Mouse (Mus musculus) brown adipose tissue, adult 24 weeks (tissue): ENCODE data around the gene Tex9. TPM values are rescaled to one million over a fixed set of nuclear protein-coding genes. Genes with fewer than 3 reads are reported as not detected.

ENCODE experiments used
- H3K27ac ChIP-seq: fragments of 200-500 bp; replicated peaks from 2 replicates; pipeline ENCODE4 v1.5.1; 2012; ENCODE audit warnings: low read depth, mild to moderate bottlenecking, low read length
- H3K4me1 ChIP-seq: fragments of 200-500 bp; 2 replicates; pipeline ENCODE4 v1.6.1; 2012; ENCODE audit warnings: low read length, mixed read lengths; ENCODE audit not compliant: control insufficient read depth, insufficient read depth, insufficient read length
- H3K4me3 ChIP-seq: fragments of 200-500 bp; 2 replicates; pipeline ENCODE4 v1.5.1; 2012; ENCODE audit warnings: low read depth, mild to moderate bottlenecking, low read length, moderate library complexity; ENCODE audit not compliant: insufficient read depth
- polyA plus RNA-seq: library from polyadenylated mRNA; stranded (reverse); fragments of >200 nt; gene quantifications from 2 replicates; pipeline ENCODE4 v1.2.4, GENCODE M21; 2012; ENCODE audit not compliant: missing spikeins, insufficient read depth, insufficient read length

Tex9 gene
- polyA plus RNA-seq: 1.5 and 2.3 TPM in 2 replicates

- Histone ChIP-seq H3K4me1 (peaks cover 5% of the 10 kb centered on the region), H3K4me3 (peak within 1 kb of the TSS; percentile 95), H3K27ac (no peak within 1 kb of the TSS)
Observed at GRCm38 (mm10) chr9:72492194-72492565, at the start of gene Tex9. Gene Tex9, minus strand, starts transcription at chr9:72492212.

GRCm38 (mm10) chr9:72537086-72537485 is 45.1 kb upstream of the Tex9 start:
- Histone ChIP-seq H3K27ac (no peak overlapping the region), H3K4me1 (no peaks in the 10 kb centered on the region), H3K4me3 (no peak overlapping the region)

- Histone ChIP-seq H3K27ac (no peak overlapping the region), H3K4me3 (no peak overlapping the region), H3K4me1 (no peaks in the 10 kb centered on the region)
Observed at GRCm38 (mm10) chr9:72535394-72535793, 43.4 kb upstream of the Tex9 start.

- H3K27ac ChIP-seq: no peak overlapping the region
- H3K4me3 ChIP-seq: no peak overlapping the region
- no peaks in the 10 kb centered on the region for H3K4me1 ChIP-seq
Observed at GRCm38 (mm10) chr9:72534985-72535384, 43.0 kb upstream of the Tex9 start.

GRCm38 (mm10) chr9:72533089-72533415 is 41.0 kb upstream of the Tex9 start:
- Histone ChIP-seq H3K4me3 (peak overlapping the region; percentile 97), H3K27ac (0 out of 2 replicates have a peak overlapping the region, but pooled peaks have one; percentile 17), H3K4me1 (no peaks in the 10 kb centered on the region)

- H3K4me1 ChIP-seq: no peaks in the 10 kb centered on the region
- peak overlapping the region; percentile 97 for H3K4me3 ChIP-seq
- H3K27ac ChIP-seq: peak overlapping the region; percentile 84
Observed at GRCm38 (mm10) chr9:72532381-72533088, 40.5 kb upstream of the Tex9 start.

- Histone ChIP-seq H3K4me1 (no peaks in the 10 kb centered on the region), H3K27ac (peak within 1 kb of the TSS; percentile 84), H3K4me3 (peak within 1 kb of the TSS; percentile 97)
Observed at GRCm38 (mm10) chr9:72531996-72532380, 40.0 kb upstream of the Tex9 start, which contains the start of gene Rfx7. Gene Rfx7, plus strand, starts transcription at chr9:72532240.

- Histone ChIP-seq H3K27ac (peak overlapping the region; percentile 51), H3K4me1 (no peaks in the 10 kb centered on the region), H3K4me3 (peak overlapping the region; percentile 97)
Observed at GRCm38 (mm10) chr9:72531291-72531995, 39.4 kb upstream of the Tex9 start.

GRCm38 (mm10) chr9:72530824-72531223 is 38.8 kb upstream of the Tex9 start:
- Histone ChIP-seq H3K4me3 (peak overlapping the region; percentile 97), H3K4me1 (no peaks in the 10 kb centered on the region), H3K27ac (peak overlapping the region; percentile 51)

GRCm38 (mm10) chr9:72530237-72530636 is 38.2 kb upstream of the Tex9 start:
- no peaks in the 10 kb centered on the region for H3K4me1 ChIP-seq
- no peak overlapping the region for H3K27ac ChIP-seq
- no peak overlapping the region for H3K4me3 ChIP-seq

GRCm38 (mm10) chr9:72526091-72526490 is 34.1 kb upstream of the Tex9 start:
- Histone ChIP-seq H3K27ac (no peak overlapping the region), H3K4me3 (no peak overlapping the region), H3K4me1 (no peaks in the 10 kb centered on the region)

GRCm38 (mm10) chr9:72520849-72521248 is 28.8 kb upstream of the Tex9 start:
- Histone ChIP-seq H3K4me3 (no peak overlapping the region), H3K27ac (no peak overlapping the region), H3K4me1 (no peaks in the 10 kb centered on the region)

- Histone ChIP-seq H3K4me1 (no peaks in the 10 kb centered on the region), H3K27ac (no peak overlapping the region), H3K4me3 (no peak overlapping the region)
Observed at GRCm38 (mm10) chr9:72519246-72519645, 27.2 kb upstream of the Tex9 start.

GRCm38 (mm10) chr9:72515366-72515765 is 23.4 kb upstream of the Tex9 start:
- Histone ChIP-seq H3K4me3 (no peak overlapping the region), H3K4me1 (no peaks in the 10 kb centered on the region), H3K27ac (no peak overlapping the region)

- no peak overlapping the region for H3K27ac ChIP-seq
- no peak overlapping the region for H3K4me3 ChIP-seq
- H3K4me1 ChIP-seq: no peaks in the 10 kb centered on the region
Observed at GRCm38 (mm10) chr9:72512229-72512981, 20.4 kb upstream of the Tex9 start.
